Mouse (Mus musculus): ENCODE measurements around the gene Sel1l3.

- no peak for TF ChIP-seq POLR2A (IDR thresholded peaks at IDR 0.05; ENCODE audit: extremely low read depth, insufficient read depth, low read length)
- TF ChIP-seq CTCF (IDR thresholded peaks at IDR 0.05; ENCODE audit: extremely low read depth, insufficient read depth, low read length) = no peak
Observed at GRCm38 (mm10) chr5:53174461-53174860, 39.3 kb downstream of the Sel1l3 start.
